Mouse (Mus musculus): Measurements from ENCODE around the gene Etfbkmt.

GRCm38 (mm10) chr6:149135631-149136030, 4.0 kb upstream of the Etfbkmt start:
- TF ChIP-seq HCFC1 (IDR thresholded peaks at IDR 0.05; ENCODE audit: borderline replicate concordance, insufficient read depth, low read length) (no peak), MAFK (IDR thresholded peaks at IDR 0.05; ENCODE audit: insufficient read depth, low read depth, low read length) (no peak)
